Mouse (Mus musculus): ENCODE results near the gene Spata4. TPM values are rescaled to one million over a fixed set of nuclear protein-coding genes. Genes with fewer than 3 reads are reported as not detected.

Spata4 gene
- not detected in 2 replicates for polyA plus RNA-seq (2012; ENCODE audit: insufficient read depth, insufficient read length, missing spikeins)

DNA sequence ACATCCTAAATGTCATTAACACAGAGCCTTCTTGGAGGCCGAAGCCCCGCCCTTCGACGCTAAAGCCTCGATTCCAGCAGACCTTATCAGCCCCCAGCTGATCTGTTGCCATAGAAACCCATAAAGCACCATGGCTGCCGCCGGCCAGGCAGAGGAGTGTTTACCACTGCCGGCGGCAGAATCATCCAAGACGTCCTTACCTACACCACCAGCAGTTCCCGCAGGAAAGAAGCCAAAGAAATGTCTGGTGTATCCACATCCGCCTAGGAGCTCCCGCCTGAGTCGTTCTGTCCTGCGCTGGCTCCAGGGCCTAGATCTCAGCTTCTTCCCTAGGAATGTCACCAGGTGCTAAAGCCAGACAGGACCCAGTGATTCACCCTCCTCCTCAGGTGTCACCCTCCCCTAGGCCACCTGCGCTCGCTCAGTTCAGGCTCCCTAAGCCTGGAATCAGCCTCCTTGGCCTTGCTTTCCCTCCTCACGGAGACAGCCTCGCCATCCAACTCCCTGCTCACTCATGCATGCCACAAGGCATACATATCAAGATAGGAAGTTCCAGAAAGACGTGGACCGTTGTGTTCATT is at the start of gene Spata4:
Gene Spata4, plus strand, starts transcription at position 111 of the 581 bp plus-strand sequence.
- H3K4me3 ChIP-seq (ENCODE audit: insufficient read depth, low read length): no peak within 1 kb of the TSS
- TF ChIP-seq POLR2A (IDR thresholded peaks at IDR 0.05; ENCODE audit: borderline replicate concordance, low read depth, low read length) (no peak), CTCF (IDR thresholded peaks at IDR 0.05; ENCODE audit: low read depth, low read length) (no peak)
- no peaks in the 10 kb centered on the region for H3K4me1 ChIP-seq (ENCODE audit: control insufficient read depth, insufficient read depth, low read length)
- H3K27ac ChIP-seq (ENCODE audit: insufficient read depth, low read depth, low read length): no peak within 1 kb of the TSS

DNA sequence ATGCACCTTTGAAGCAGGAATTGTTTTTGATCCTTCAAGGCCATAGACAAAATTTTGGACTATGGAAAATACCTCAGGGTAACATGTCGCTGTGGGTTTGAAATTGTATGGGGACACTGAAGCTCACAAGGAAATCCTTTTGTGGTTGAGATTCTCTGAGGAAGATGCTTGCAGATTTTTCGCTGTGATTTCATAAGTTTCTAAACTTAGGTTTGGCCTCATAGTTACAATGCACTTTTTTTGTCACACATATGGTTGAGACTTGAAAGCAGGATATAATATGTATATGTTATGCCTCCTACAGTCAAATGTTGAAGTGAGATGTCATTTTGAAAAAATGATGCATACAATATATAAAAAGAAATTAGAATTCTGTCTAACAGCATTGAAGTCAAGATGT is 45.7 kb upstream of the Spata4 start:
- no peak for TF ChIP-seq CTCF (IDR thresholded peaks at IDR 0.05; ENCODE audit: low read depth, low read length)
- H3K4me1 ChIP-seq (ENCODE audit: control insufficient read depth, insufficient read depth, low read length): peaks cover 3% of the 10 kb centered on the region
- H3K27ac ChIP-seq (ENCODE audit: insufficient read depth, low read depth, low read length): no peak overlapping the region
- H3K4me3 ChIP-seq (ENCODE audit: insufficient read depth, low read length): no peak overlapping the region

DNA sequence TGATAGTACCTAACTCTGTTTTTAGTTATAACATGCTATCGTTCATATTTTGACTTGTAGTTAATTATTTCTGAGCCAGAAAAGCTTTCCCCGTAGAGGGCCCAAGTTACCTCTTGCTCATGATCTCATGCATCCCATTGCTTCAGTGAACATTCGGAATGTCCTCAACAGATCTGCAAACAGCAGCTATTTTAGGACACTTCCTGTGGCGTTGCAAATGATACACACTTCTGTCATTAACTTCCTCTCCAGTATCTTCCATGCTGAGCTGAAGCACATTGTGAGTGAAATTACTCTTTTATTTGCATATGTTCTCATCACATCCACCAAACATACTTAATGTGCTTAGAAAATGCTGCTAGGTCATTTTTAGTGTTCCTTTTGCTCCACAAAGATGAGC is 38.4 kb upstream of the Spata4 start:
- no peak for TF ChIP-seq POLR2A (IDR thresholded peaks at IDR 0.05; ENCODE audit: borderline replicate concordance, low read depth, low read length)
- TF ChIP-seq CTCF (IDR thresholded peaks at IDR 0.05; ENCODE audit: low read depth, low read length): no peak
- H3K4me1 ChIP-seq (ENCODE audit: control insufficient read depth, insufficient read depth, low read length): peaks cover 10% of the 10 kb centered on the region
- no peak overlapping the region for H3K4me3 ChIP-seq (ENCODE audit: insufficient read depth, low read length)
- H3K27ac ChIP-seq (ENCODE audit: insufficient read depth, low read depth, low read length): peak overlapping the region; percentile 52

DNA sequence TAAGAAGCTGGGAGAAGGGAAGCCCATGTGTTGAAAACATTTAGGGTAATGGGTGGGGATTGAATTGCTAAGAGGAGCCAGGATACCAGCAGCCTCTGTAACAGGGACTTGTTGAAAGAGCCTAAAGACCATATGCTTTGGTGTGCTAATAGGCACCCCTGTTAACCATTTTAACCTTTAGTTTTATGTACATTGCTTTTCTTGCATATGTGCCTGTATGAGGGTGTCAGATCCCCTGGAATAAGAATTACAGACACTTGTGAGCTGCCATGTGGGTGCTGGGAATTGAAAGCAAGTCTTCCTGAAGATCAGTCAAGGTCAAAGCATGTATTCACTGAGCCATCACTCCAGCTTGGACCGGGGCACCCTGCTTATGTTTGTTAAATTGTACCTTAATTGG is 35.4 kb upstream of the Spata4 start:
- H3K27ac ChIP-seq (ENCODE audit: insufficient read depth, low read depth, low read length): no peak overlapping the region
- no peak overlapping the region for H3K4me3 ChIP-seq (ENCODE audit: insufficient read depth, low read length)
- peaks cover 10% of the 10 kb centered on the region for H3K4me1 ChIP-seq (ENCODE audit: control insufficient read depth, insufficient read depth, low read length)
- TF ChIP-seq POLR2A (IDR thresholded peaks at IDR 0.05; ENCODE audit: borderline replicate concordance, low read depth, low read length): no peak
- no peak for TF ChIP-seq CTCF (IDR thresholded peaks at IDR 0.05; ENCODE audit: low read depth, low read length)

DNA sequence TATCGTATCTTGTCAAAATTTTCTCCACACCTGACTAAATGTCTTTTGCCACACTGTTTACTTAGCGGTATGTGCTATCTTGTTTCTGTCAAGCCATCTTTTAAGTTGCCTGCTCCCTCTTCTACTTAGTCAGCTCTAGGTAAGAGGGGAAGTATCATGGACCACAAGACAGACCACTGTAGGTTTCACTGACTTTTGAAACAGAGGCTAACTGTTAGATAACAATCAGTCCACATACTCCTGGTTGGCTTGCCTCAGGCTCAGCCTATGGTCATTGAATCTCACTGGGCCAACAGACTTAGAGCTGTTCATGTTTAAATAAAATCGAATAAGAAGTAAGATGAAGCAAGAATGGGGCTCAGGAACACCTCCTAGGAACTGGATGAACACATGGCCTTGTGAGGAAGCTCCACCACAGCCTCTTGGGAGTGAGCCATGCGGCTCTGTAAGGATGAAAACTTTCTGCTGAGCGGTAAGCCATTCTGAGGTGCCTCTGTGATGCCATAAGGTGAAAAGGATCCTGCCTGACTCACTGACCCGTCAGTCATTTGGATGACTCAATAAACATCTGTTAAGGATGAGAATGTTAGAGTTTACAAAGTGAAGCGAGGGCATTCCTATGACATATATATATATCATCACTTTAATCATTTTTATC is 34.8 kb upstream of the Spata4 start:
- no peak overlapping the region for H3K27ac ChIP-seq (ENCODE audit: insufficient read depth, low read depth, low read length)
- TF ChIP-seq CTCF (IDR thresholded peaks at IDR 0.05; ENCODE audit: low read depth, low read length): no peak
- no peak for TF ChIP-seq POLR2A (IDR thresholded peaks at IDR 0.05; ENCODE audit: borderline replicate concordance, low read depth, low read length)
- H3K4me1 ChIP-seq (ENCODE audit: control insufficient read depth, insufficient read depth, low read length): peaks cover 10% of the 10 kb centered on the region
- H3K4me3 ChIP-seq (ENCODE audit: insufficient read depth, low read length): no peak overlapping the region

DNA sequence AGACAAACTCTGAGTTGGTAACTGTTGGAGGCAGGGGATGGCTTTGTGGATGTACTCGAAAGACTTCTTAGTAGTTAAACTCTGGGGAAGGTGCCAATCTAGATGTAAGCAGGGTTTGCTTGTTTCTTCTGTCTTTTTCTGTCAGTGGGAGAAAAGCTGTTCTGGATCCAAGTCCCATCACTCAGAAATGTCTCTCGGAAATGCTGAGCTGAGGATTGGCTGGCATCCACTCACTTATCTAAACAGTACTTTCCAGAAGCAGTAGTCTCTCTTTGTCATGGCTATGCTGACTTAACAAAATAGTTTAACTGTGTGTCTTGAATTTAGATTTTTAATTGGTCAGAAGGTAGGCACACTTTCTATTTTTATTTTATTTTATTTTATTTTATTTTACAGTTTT is 33.4 kb upstream of the Spata4 start:
- Histone ChIP-seq H3K4me3 (ENCODE audit: insufficient read depth, low read length) (no peak overlapping the region), H3K27ac (ENCODE audit: insufficient read depth, low read depth, low read length) (no peak overlapping the region), H3K4me1 (ENCODE audit: control insufficient read depth, insufficient read depth, low read length) (peaks cover 4% of the 10 kb centered on the region)
- no peak for TF ChIP-seq POLR2A (IDR thresholded peaks at IDR 0.05; ENCODE audit: borderline replicate concordance, low read depth, low read length)
- no peak for TF ChIP-seq CTCF (IDR thresholded peaks at IDR 0.05; ENCODE audit: low read depth, low read length)

DNA sequence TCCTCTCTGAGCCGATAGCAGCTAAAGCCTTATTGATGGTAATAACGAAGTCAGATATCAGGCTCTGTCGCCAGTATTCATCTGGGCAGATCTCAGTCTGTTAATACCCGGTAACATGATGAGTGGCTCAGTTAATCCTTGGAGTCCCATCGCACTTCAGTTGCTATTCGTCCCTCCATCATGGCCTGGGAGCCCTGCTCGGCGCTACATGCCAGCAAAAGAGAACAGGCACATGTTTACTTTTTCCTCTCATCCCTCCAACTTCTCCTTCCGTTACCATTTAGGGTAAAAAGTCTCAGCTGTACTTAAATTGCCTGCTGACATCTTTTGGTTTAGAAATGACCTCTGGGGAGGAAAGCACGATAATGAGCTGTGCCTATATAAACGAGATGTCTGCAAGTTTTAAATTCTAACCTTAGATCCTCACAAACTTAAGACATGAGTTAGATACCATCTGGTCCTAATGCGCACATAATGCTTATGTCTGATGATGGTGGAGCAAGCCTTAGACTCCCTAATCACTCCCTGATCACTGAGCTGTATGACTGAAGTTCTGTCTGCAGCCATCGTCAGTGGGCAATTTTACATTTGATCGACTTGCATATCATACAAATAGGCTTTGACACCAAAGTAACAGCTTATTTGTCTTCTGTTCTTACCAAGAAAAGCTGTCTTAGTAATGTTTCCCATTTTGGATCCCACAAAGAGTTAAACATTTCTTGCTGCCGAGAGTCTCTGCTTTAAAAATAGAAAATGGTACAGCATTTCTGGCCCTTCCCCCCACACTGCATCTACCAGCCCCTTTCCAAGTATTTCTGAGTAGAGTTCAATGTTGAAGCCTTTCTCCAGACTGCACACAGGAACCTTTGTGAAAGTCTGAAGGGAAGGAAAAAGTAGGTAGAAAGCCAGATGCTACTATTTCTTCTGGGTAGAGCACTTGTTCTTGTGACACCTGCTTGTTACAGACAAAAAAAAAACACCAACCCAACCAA is 29.7 kb upstream of the Spata4 start:
- TF ChIP-seq POLR2A (IDR thresholded peaks at IDR 0.05; ENCODE audit: borderline replicate concordance, low read depth, low read length) (no peak), CTCF (IDR thresholded peaks at IDR 0.05; ENCODE audit: low read depth, low read length) (no peak)
- Histone ChIP-seq H3K27ac (ENCODE audit: insufficient read depth, low read depth, low read length) (no peak overlapping the region), H3K4me1 (ENCODE audit: control insufficient read depth, insufficient read depth, low read length) (no peaks in the 10 kb centered on the region), H3K4me3 (ENCODE audit: insufficient read depth, low read length) (no peak overlapping the region)

DNA sequence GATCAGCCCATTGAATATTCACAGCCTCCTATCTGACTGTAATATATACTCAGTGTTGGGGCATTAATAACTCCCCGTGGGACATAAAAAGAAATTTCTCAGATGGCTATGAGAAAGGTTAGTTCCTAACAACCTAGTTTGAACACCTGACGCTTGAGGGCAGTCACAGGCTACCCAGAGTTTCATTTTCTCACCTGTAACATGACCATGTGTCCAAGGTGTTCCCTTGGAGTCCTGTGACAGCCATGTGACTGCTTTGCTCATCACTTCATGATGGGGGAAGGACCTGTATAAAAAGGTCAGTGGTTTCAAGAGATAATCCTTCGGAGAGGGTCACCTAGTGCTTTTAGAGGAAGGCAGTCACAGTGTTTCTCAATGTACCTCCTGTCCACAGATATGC is 19.1 kb upstream of the Spata4 start:
- Histone ChIP-seq H3K4me3 (ENCODE audit: insufficient read depth, low read length) (no peak overlapping the region), H3K4me1 (ENCODE audit: control insufficient read depth, insufficient read depth, low read length) (0 out of 2 replicates have a peak, but pooled peaks cover 4% of the 10 kb centered on the region), H3K27ac (ENCODE audit: insufficient read depth, low read depth, low read length) (no peak overlapping the region)
- TF ChIP-seq POLR2A (IDR thresholded peaks at IDR 0.05; ENCODE audit: borderline replicate concordance, low read depth, low read length) (no peak), CTCF (IDR thresholded peaks at IDR 0.05; ENCODE audit: low read depth, low read length) (no peak)

DNA sequence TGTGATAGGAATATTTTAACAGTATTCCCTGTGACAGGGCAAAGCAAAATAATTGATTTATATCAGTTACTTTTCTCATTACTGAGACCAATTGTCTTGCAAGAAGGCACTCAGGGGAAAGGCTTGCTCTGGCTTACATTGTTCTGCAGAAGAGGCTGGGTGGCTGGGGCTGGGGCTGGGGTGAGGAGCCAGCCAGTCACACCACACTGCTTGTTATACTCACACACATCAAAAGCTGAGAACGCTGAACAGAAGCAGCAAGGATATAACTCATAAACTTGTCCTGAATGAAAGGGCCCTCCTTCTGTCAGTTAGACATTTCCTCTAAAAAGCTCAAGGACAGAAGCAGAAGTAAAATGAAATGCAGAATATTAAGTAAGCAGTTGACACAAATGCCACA is 17.7 kb upstream of the Spata4 start:
- Histone ChIP-seq H3K4me3 (ENCODE audit: insufficient read depth, low read length) (no peak overlapping the region), H3K4me1 (ENCODE audit: control insufficient read depth, insufficient read depth, low read length) (0 out of 2 replicates have a peak, but pooled peaks cover 2% of the 10 kb centered on the region), H3K27ac (ENCODE audit: insufficient read depth, low read depth, low read length) (no peak overlapping the region)
- no peak for TF ChIP-seq POLR2A (IDR thresholded peaks at IDR 0.05; ENCODE audit: borderline replicate concordance, low read depth, low read length)
- TF ChIP-seq CTCF (IDR thresholded peaks at IDR 0.05; ENCODE audit: low read depth, low read length): no peak
